Mouse (Mus musculus): ENCODE measurements around the gene Hormad1. TPM values are rescaled to one million over a fixed set of nuclear protein-coding genes. Genes with fewer than 3 reads are reported as not detected.
"Not testable (repeated sequence)": the region's sequence is repeated elsewhere in the genome, so short reads cannot be mapped to it uniquely, and the experiment has no call there.

The Hormad1 gene
- total RNA-seq, 2 experiments from 2014 or later, result not detected

GRCm38 (mm10) chr3:95550176-95550575 lies 9.3 kb upstream of the Hormad1 start:
- DNase-seq (ENCODE audit: low spot score in 2 of 2), result no peak
- intact Hi-C loops (cut with DNase I), result no loop called here

- no peak for DNase-seq (ENCODE audit: low spot score in 2 of 2)
- intact Hi-C loops (cut with DNase I), result no loop called here
Observed at GRCm38 (mm10) chr3:95553986-95554385, 5.5 kb upstream of the Hormad1 start.

- intact Hi-C loops (cut with DNase I), result no loop called here
- DNase-seq (ENCODE audit: low spot score in 2 of 2), result no peak
Observed at GRCm38 (mm10) chr3:95560738-95561137, 1.3 kb downstream of the Hormad1 start.

- intact Hi-C loops (cut with DNase I), result no loop called here
Observed at GRCm38 (mm10) chr3:95561826-95562225, 2.3 kb downstream of the Hormad1 start.

DNA sequence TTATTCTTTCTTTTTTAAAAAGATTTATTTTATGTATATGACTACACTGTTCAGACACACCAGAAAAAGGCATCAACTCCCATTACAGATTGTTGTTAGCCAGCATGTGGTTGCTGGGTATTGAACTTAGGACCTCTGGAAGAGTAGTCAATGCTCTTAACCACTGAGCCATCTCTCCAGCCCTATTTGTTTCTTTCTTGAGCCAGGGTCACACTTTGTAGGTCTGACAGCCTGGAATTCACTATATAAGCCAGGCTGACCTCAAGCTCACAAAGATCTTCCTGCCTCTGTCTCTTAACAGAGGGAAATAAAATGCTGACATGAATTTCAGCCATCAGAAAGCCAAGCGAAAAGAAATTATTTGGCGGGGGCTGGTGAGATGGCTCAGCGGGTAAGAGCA lies 10.1 kb downstream of the Hormad1 start:
- intact Hi-C loops (cut with DNase I), result no loop called here
- DNase-seq (ENCODE audit: low spot score in 2 of 2), result no peak

More at GRCm38 (mm10) chr3:95561826-95562225, 2.3 kb downstream of the Hormad1 start:
- no peak for DNase-seq (ENCODE audit: low spot score in 2 of 2)

DNA sequence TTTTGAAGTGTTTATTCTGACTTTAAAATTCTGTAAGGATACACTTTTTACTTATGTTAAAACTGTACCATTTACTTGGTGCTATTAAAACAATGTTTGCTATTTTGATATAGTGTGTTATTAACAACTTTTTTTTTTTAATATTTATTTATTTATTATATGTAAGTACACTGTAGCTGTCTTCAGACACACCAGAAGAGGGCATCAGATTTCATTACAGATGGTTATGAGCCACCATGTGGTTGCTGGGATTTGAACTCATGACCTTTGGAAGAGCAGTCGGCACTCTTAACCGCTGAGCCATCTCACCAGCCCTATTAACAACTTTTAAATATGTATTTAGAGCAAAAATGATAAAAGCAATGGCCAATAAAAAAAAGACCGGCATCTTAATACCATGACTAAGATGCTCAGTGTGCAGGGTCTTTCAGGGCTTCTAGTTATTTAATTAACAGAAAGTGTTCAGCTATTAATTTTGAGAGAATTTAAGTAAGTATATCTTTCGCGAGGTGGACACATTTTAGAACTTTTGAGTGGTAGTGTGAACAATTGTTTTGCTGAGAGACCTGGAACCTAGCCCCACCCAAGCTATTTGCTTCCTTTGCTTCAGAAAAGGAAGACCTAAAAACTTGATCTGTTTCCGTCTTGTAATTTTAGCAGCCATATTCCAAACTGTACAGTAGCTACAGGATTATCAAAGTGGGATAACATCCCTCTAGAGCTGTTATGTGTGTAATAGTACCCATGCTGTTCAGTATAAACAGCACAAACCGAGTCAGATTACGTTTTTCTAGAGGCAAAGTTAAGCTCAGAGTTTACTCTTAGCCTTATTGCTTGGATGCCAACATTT lies 28.5 kb downstream of the Hormad1 start:
- no peak for DNase-seq (ENCODE audit: low spot score in 2 of 2)
- intact Hi-C loops (cut with DNase I), result loop anchor here (1.0 kb wide), 1 partner anchor 71 kb away; no protein-coding TSS in a partner anchor

DNA sequence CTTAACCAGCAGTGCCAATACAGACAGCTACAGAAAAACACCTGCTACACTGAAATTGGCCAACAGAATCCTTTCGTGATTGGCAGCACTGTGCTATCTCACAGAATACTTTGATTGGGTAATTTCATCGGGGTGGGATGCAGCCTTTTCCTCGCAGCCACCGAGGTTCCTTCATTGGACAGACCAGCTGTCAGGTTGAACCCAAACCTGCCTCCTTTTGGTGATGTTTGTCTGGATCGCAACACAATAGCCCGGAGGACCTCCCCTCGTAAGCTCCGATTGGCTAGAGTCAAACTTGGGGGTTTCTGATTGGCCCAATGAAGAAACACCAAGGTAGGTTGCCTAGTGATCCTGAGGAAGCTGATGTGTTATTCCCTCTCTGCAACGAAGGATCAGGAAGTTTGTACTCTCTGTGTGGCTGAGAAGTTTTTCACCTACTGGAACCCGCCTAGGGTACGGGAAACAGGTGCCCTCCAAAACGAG lies 29.2 kb downstream of the Hormad1 start, which contains the start of gene Golph3l:
Gene Golph3l (plus strand): TSS at position 331 of the 483 bp plus-strand sequence.
- intact Hi-C loops (cut with DNase I), result loop anchor here (1.0 kb wide), 1 partner anchor 71 kb away; no protein-coding TSS in a partner anchor
- DNase-seq (ENCODE audit: low spot score in 2 of 2), result peak; percentile 91 to 94

GRCm38 (mm10) chr3:95598734-95599133 lies 39.3 kb downstream of the Hormad1 start:
- intact Hi-C loops (cut with DNase I), result no loop called here
- DNase-seq (ENCODE audit: low spot score in 2 of 2), result no peak

DNA sequence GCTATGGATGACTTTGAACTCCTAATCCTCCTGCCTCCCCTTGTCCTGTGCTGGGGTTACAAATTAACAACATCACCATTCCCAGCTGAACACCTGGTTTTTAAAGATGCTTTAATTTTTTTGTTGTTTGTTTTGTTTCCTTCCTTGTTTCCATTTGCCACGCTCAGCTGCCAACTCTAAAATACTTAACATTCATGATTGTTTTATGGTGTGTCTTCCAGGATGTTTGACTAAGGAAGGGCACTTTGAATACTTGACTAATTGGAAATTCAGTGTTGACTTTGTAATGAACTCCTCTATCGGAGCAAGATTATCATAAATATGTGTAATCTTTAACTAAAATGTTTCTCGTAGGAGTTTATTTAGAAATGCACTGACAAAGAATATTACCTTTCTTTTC lies 41.8 kb downstream of the Hormad1 start:
- no peak for DNase-seq (ENCODE audit: low spot score in 2 of 2)
- intact Hi-C loops (cut with DNase I), result no loop called here

GRCm38 (mm10) chr3:95606096-95606495 lies 46.6 kb downstream of the Hormad1 start:
- no peak for DNase-seq (ENCODE audit: low spot score in 2 of 2)
- intact Hi-C loops (cut with DNase I), result no loop called here

DNA sequence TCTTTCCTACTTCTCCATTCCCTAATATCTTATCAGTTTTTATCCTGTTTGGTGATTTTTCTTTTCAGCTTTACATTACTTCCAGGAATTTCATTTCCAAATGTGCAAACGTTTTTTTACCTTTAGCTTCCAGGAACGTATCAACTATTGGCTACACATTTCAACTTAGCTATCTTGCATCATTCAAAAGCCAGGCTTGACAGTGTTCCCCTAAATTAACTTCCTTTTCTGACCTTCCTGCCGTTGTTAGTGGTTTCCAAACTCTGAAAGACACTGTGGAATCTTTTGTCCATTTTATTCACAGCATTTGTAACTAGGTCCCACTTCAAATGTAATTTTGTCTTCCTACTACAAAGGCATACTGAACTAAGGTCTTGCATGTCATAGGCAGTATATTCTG lies 49.7 kb downstream of the Hormad1 start:
- DNase-seq (ENCODE audit: low spot score in 2 of 2), result no peak
- intact Hi-C loops (cut with DNase I), result no loop called here

DNA sequence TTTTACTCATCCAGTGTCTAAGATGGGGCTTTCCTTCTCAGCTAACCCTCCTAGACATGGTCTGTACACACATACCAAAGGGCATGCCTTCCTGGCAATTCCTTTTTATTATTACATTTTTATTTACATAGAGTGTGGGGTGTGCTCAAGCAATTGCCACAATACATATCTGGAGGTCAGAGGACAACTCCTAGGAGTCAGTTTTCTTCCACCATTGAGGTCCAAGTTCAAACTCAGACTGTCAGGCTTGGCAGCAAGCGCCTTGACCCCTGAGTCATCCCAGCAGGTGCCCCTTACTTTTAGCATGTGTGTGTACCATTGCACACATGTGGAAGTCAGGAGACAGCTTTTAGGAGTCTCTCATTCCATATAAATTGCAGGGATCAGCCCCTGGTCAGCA lies 54.5 kb downstream of the Hormad1 start:
- DNase-seq (ENCODE audit: low spot score in 2 of 2), result no peak
- intact Hi-C loops (cut with DNase I), result no loop called here

GRCm38 (mm10) chr3:95618511-95618910 lies 59.0 kb downstream of the Hormad1 start:
- intact Hi-C loops (cut with DNase I), result no loop called here
- no peak for DNase-seq (ENCODE audit: low spot score in 2 of 2)

GRCm38 (mm10) chr3:95621241-95621640 lies 61.8 kb downstream of the Hormad1 start:
- no peak for DNase-seq (ENCODE audit: low spot score in 2 of 2)
- intact Hi-C loops (cut with DNase I), result no loop called here

GRCm38 (mm10) chr3:95622421-95622820 lies 62.9 kb downstream of the Hormad1 start:
- DNase-seq (ENCODE audit: low spot score in 2 of 2); intact Hi-C loops (cut with DNase I): not testable (repeated sequence)

DNA sequence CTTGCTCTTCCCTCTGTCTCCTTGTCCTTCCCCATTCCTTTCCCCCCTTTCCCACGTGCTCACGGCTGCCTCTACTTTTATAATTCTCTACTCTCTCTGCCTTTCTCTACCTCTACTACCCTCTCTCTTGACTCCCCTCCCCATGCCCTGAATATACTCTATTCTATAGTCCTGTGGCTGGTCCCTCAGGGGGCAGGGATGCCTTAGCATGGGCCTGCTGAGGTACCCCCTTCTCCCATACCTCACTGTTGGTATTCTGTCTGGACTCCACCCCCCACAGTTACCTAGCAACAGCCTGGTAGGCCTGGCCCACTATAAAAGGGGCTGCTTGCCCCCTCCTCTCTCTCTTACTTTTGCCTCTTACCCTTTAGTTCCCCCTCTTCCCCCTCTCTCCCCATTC lies 64.1 kb downstream of the Hormad1 start:
- intact Hi-C loops (cut with DNase I), result no loop called here
- no peak for DNase-seq (ENCODE audit: low spot score in 2 of 2)

GRCm38 (mm10) chr3:95623991-95624515 lies 64.6 kb downstream of the Hormad1 start:
- DNase-seq (ENCODE audit: low spot score in 2 of 2); intact Hi-C loops (cut with DNase I): not testable (repeated sequence)

DNA sequence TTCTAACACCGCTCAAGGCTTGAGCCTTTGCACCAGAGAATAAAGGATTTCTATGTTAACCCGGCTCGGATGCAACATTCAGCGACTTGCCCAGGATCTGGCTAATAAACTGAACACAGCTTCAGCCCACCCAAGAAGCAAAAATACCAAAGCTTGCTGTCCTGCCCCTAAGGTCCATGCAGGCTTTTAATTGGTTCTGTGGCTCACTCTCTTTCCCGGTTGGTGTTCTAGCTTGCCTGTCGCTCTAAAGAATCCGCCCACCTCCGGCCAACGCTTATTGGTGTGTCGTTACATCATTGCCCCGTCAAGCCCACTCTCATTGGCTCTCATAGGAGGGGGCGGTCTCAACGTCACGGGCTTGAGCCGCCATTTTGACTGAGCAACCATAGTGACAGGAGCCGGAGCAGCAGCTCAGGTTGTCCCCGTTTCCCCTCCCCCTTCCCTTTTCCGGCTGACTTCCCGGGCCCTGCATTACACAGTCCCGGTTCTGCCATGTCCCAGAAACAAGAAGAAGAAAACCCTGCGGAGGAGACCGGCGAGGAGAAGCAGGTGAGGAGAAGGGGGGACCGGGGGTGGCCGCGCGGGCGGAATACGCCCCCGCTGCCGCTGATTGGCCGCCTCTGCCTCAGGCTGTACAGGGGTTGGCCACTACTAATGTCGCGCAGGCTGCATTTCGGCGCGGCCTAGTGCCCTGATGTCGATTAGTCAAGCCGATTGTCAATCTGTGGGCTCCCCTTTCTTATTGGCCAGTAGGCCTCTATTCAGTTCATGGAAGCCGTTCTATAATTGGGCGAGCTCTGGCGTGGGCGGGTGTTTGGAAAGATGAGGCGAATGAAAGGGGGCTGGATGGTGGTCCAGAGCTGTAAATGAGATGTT lies 65.4 kb downstream of the Hormad1 start, which contains the start of gene Ensa:
Gene Ensa (plus strand): TSS at position 366 of the 876 bp plus-strand sequence.
- intact Hi-C loops (cut with DNase I), result no loop called here
- DNase-seq (ENCODE audit: low spot score in 2 of 2), result peak; percentile 97 to 99

GRCm38 (mm10) chr3:95627763-95628162 lies 68.3 kb downstream of the Hormad1 start:
- DNase-seq (ENCODE audit: low spot score in 2 of 2), result peak; percentile 82 to 84
- intact Hi-C loops (cut with DNase I), result no loop called here

GRCm38 (mm10) chr3:95629755-95630154 lies 70.3 kb downstream of the Hormad1 start:
- peak; percentile 72 to 73 for DNase-seq (ENCODE audit: low spot score in 2 of 2)
- intact Hi-C loops (cut with DNase I), result no loop called here
